Mouse (Mus musculus) A20 (cell line): ENCODE measurements around the gene Mta1.

ENCODE experiments used
- DNase-seq: peaks from one replicate; pipeline ENCODE4 v3.0.0-alpha.2; 2011; ENCODE audit warnings: low read depth, low spot score

The Mta1 gene

GRCm38 (mm10) chr12:113097749-113098281 lies at the start of gene Mta1:
Mta1 (plus strand) TSS chr12:113098278.
- DNase-seq, result peak; percentile 58

GRCm38 (mm10) chr12:113049836-113050235 lies 48.2 kb upstream of the Mta1 start:
- DNase-seq, result no peak

GRCm38 (mm10) chr12:113050671-113051070 lies 47.4 kb upstream of the Mta1 start:
- no peak for DNase-seq

GRCm38 (mm10) chr12:113051628-113052403 lies 46.3 kb upstream of the Mta1 start:
- no peak for DNase-seq

GRCm38 (mm10) chr12:113056089-113056488 lies 42.0 kb upstream of the Mta1 start:
- DNase-seq, result no peak

- DNase-seq, result no peak
These were observed 37.9 kb upstream of the Mta1 start for GRCm38 (mm10) chr12:113060178-113060577.

- DNase-seq, result no peak
These were observed 36.5 kb upstream of the Mta1 start for GRCm38 (mm10) chr12:113061606-113062005.

- no peak for DNase-seq
These were observed 35.9 kb upstream of the Mta1 start for GRCm38 (mm10) chr12:113062201-113062600.

- no peak for DNase-seq
These were observed 34.4 kb upstream of the Mta1 start for GRCm38 (mm10) chr12:113063700-113064099.

GRCm38 (mm10) chr12:113068002-113068401 lies 30.1 kb upstream of the Mta1 start:
- no peak for DNase-seq

- no peak for DNase-seq
These were observed 28.7 kb upstream of the Mta1 start for GRCm38 (mm10) chr12:113069389-113069788.

GRCm38 (mm10) chr12:113071321-113071720 lies 26.8 kb upstream of the Mta1 start:
- no peak for DNase-seq

- no peak for DNase-seq
These were observed 26.3 kb upstream of the Mta1 start for GRCm38 (mm10) chr12:113071827-113072226.

GRCm38 (mm10) chr12:113073420-113074328 lies 24.4 kb upstream of the Mta1 start:
- peak; percentile 80 for DNase-seq

- DNase-seq, result peak; percentile 90
These were observed 23.6 kb upstream of the Mta1 start, which contains the start of gene Tex22 for GRCm38 (mm10) chr12:113074329-113075062. Tex22 (plus strand) TSS chr12:113074502.

GRCm38 (mm10) chr12:113075063-113075454 lies 23.0 kb upstream of the Mta1 start:
- DNase-seq, result peak; percentile 94

- DNase-seq, result no peak
These were observed 22.6 kb upstream of the Mta1 start for GRCm38 (mm10) chr12:113075486-113075885.

GRCm38 (mm10) chr12:113087276-113087675 lies 10.8 kb upstream of the Mta1 start:
- no peak for DNase-seq

GRCm38 (mm10) chr12:113088026-113088425 lies 10.1 kb upstream of the Mta1 start:
- no peak for DNase-seq

- DNase-seq, result no peak
These were observed 9.0 kb upstream of the Mta1 start for GRCm38 (mm10) chr12:113089107-113089506.

GRCm38 (mm10) chr12:113090053-113090452 lies 8.0 kb upstream of the Mta1 start:
- DNase-seq, result no peak
